Mouse (Mus musculus): Measurements from ENCODE around the gene Dut. TPM values are rescaled to one million over a fixed set of nuclear protein-coding genes. Genes with fewer than 3 reads are reported as not detected.
A peak's percentile ranks its signal among the peaks of the same experiment; 100 is the strongest.
"Not testable (repeated sequence)": the region's sequence is repeated elsewhere in the genome, so short reads cannot be mapped to it uniquely, and the experiment has no call there.

Dut gene
- polyA plus RNA-seq, 1 experiment from 2014 or later, result 121 TPM

DNA sequence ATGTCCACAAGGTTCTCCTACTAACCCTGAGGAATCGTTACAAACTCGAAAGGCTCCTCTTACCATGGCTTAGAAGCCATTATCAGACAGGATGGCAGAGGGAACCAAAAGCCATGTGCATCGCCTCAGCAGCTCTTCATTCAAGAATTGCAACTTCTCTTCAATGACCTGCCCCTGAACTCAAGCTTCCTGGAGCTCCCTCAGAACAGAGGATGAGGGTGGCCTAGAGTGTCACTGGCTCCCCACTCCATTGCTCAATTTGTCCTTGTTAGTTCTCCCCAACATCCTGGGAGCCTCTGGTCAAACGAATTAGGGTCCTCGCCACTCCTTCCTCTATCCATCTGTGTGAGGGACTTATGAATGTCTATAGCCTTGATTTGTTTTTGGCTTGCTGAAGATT, 29.7 kb downstream of the Dut start:
- H3K27ac ChIP-seq (replicated peaks in 1 of 2; ENCODE audit: control insufficient read depth in 1 of 2, insufficient read depth in 1 of 2, low read depth in 2 of 2, low read length in 2 of 2), result no peak overlapping the region
- peaks cover 0 to 4% of the 10 kb centered on the region in 2 experiments; a peak in 2 of 4 replicates for H3K4me1 ChIP-seq (ENCODE audit: control insufficient read depth in 2 of 2, insufficient read depth in 2 of 2, low read length in 2 of 2)
- no peak overlapping the region for H3K9ac ChIP-seq (ENCODE audit: low read length)
- H3K36me3 ChIP-seq (ENCODE audit: control insufficient read depth, insufficient read depth, low read length), result no peaks in the 10 kb centered on the region
- H3K4me2 ChIP-seq (ENCODE audit: low read length), result no peak overlapping the region
- peaks cover under 1% of the 10 kb centered on the region for H3K9me3 ChIP-seq (ENCODE audit: control insufficient read depth, low read length)
- 80% methylated on average over 5 of the region's 5 CpGs for WGBS
- H3K27me3 ChIP-seq (ENCODE audit: control insufficient read depth, insufficient read depth, low read length), result no peaks in the 10 kb centered on the region
- no peak for ATAC-seq (ENCODE audit: insufficient number of reproducible peaks, insufficient read depth, low FRiP score, low read depth)
- H3K4me3 ChIP-seq (ENCODE audit: control insufficient read depth in 1 of 2, insufficient read depth in 1 of 2, low read depth in 1 of 2, low read length in 2 of 2), result no peak overlapping the region

DNA sequence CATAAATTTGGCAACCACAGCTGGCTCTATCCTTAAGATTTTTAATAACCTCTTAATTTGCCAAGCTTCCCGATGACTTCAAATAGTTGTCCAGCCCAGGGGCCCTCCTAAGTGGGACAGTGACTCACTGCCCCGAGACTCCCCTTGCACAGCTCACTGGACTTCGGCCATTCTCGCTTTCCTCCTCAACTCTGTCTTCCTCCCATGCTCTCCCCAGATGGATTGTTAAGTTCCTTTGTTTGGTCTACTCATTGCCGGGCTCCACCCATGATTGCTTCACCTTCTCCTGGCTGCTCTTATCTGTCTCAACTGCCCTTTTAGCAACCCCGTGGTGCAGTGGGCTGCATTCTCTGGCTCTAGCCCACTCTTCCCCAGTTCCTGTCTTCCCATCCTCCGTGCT, 31.5 kb downstream of the Dut start:
- no peak for ATAC-seq (ENCODE audit: insufficient number of reproducible peaks, insufficient read depth, low FRiP score, low read depth)
- H3K4me2 ChIP-seq (ENCODE audit: low read length), result no peak overlapping the region
- WGBS, result 39% methylated on average over 7 of the region's 7 CpGs

DNA sequence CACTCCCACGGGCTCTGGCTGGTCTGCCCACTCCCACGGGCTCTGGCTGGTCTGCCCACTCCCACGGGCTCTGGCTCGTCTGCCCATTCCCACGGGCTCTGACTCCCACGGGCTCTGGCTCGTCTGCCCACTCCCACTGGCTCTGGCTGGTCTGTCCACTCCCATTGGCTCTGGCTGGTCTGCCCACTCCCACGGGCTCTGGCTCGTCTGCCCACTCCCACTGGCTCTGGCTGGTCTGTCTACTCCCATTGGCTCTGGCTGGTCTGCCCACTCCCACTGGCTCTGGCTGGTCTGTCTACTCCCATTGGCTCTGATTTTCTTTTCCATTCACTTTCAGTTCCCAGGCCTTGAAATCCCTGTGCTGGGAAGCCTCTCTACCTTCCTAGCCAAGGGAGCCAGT, 33.0 kb downstream of the Dut start:
- WGBS, result 76% methylated on average over 9 of the region's 9 CpGs
- not testable (repeated sequence) for H3K9ac ChIP-seq (ENCODE audit: low read length); ATAC-seq (ENCODE audit: insufficient number of reproducible peaks, insufficient read depth, low FRiP score, low read depth); H3K36me3 ChIP-seq (ENCODE audit: control insufficient read depth, insufficient read depth, low read length); H3K4me2 ChIP-seq (ENCODE audit: low read length); H3K9me3 ChIP-seq (ENCODE audit: control insufficient read depth, low read length); H3K4me3 ChIP-seq (ENCODE audit: control insufficient read depth in 1 of 2, insufficient read depth in 1 of 2, low read depth in 1 of 2, low read length in 2 of 2); H3K27me3 ChIP-seq (ENCODE audit: control insufficient read depth, insufficient read depth, low read length); H3K4me1 ChIP-seq (ENCODE audit: control insufficient read depth in 2 of 2, insufficient read depth in 2 of 2, low read length in 2 of 2); H3K27ac ChIP-seq (replicated peaks in 1 of 2; ENCODE audit: control insufficient read depth in 1 of 2, insufficient read depth in 1 of 2, low read depth in 2 of 2, low read length in 2 of 2)

More for the DNA sequence above, 31.5 kb downstream of the Dut start:
- Histone ChIP-seq H3K36me3 (ENCODE audit: control insufficient read depth, insufficient read depth, low read length) (no peaks in the 10 kb centered on the region), H3K4me3 (ENCODE audit: control insufficient read depth in 1 of 2, insufficient read depth in 1 of 2, low read depth in 1 of 2, low read length in 2 of 2) (no peak overlapping the region), H3K27ac (replicated peaks in 1 of 2; ENCODE audit: control insufficient read depth in 1 of 2, insufficient read depth in 1 of 2, low read depth in 2 of 2, low read length in 2 of 2) (no peak overlapping the region), H3K27me3 (ENCODE audit: control insufficient read depth, insufficient read depth, low read length) (no peaks in the 10 kb centered on the region), H3K4me1 (ENCODE audit: control insufficient read depth in 2 of 2, insufficient read depth in 2 of 2, low read length in 2 of 2) (peaks cover 0 to 4% of the 10 kb centered on the region in 2 experiments; a peak in 2 of 4 replicates), H3K9me3 (ENCODE audit: control insufficient read depth, low read length) (no peaks in the 10 kb centered on the region), H3K9ac (ENCODE audit: low read length) (no peak overlapping the region)

DNA sequence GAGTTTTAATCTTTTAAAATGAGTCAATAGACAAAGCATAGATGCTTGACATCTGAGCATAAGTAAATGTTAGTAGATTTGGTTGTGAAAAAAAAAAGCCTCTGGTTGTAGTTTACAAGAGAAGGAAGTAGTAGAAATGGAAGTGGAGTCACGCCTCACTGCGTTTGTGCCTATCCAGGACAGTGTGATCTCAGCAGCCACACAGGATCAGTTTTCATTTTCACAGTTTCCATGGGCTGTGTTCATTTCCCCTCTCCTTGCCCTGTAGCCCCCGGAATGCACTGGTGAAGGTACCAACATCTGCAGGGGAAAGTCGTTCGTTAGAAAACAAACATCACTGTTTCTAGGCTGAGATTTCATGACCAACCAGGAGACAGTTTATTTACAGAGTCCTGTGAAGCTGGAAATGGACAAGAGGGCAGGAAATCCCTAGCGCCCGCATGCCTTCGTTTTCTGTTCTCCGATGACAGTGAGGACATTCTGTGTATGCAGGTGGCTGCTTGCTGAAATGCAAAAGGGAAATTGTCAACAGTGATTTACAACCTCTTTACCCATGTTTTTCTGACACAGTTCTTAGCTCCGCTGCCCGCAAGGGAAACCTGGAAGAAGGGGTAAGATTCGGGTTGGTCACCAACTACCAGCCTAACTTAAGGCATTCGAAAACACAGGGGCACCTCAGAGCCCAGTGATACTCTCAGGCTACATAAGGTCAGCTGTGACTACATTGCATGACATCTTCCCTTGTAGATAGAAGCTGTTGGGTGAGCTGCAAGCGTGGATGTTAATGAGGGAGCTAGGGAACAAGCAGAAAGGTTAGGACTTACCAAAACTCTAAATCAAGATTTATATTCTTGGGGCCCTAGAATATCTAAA, 35.6 kb downstream of the Dut start:
- Histone ChIP-seq H3K4me2 (ENCODE audit: low read length) (0 out of 2 replicates have a peak overlapping the region, but pooled peaks have one; percentile 17), H3K4me3 (ENCODE audit: control insufficient read depth in 1 of 2, insufficient read depth in 1 of 2, low read depth in 1 of 2, low read length in 2 of 2) (no peak overlapping the region), H3K27ac (replicated peaks in 1 of 2; ENCODE audit: control insufficient read depth in 1 of 2, insufficient read depth in 1 of 2, low read depth in 2 of 2, low read length in 2 of 2) (no peak overlapping the region), H3K27me3 (ENCODE audit: control insufficient read depth, insufficient read depth, low read length) (no peaks in the 10 kb centered on the region), H3K36me3 (ENCODE audit: control insufficient read depth, insufficient read depth, low read length) (no peaks in the 10 kb centered on the region), H3K9ac (ENCODE audit: low read length) (no peak overlapping the region), H3K4me1 (ENCODE audit: control insufficient read depth in 2 of 2, insufficient read depth in 2 of 2, low read length in 2 of 2) (peaks cover 0 to 4% of the 10 kb centered on the region in 2 experiments; a peak in 2 of 4 replicates), H3K9me3 (ENCODE audit: control insufficient read depth, low read length) (no peaks in the 10 kb centered on the region)
- 63% methylated on average over 14 of the region's 14 CpGs for WGBS
- ATAC-seq (ENCODE audit: insufficient number of reproducible peaks, insufficient read depth, low FRiP score, low read depth), result no peak

DNA sequence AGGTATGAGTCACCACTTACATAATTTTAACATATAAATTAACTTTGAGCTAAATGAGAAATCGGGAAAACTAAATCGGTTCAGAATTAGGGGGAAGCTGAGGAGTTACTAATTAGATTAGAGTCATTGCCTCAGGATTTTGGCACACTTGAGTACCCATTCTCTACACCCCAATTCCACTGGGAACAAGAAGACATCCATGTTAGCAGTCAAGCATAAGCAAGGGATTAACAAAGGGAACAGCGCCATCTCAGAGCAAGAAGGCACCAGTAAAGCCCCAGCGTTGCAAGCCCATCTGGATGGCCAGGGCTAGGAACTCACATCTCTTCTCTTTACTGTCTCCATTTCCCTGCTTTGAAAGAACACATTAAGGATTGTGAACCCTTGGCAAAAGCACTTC, 38.8 kb downstream of the Dut start:
- no peaks in the 10 kb centered on the region for H3K36me3 ChIP-seq (ENCODE audit: control insufficient read depth, insufficient read depth, low read length)
- H3K27me3 ChIP-seq (ENCODE audit: control insufficient read depth, insufficient read depth, low read length), result no peaks in the 10 kb centered on the region
- no peaks in the 10 kb centered on the region for H3K4me1 ChIP-seq (ENCODE audit: control insufficient read depth in 2 of 2, insufficient read depth in 2 of 2, low read length in 2 of 2)
- no peak overlapping the region for H3K9ac ChIP-seq (ENCODE audit: low read length)
- ATAC-seq (ENCODE audit: insufficient number of reproducible peaks, insufficient read depth, low FRiP score, low read depth), result no peak
- no peak overlapping the region for H3K4me3 ChIP-seq (ENCODE audit: control insufficient read depth in 1 of 2, insufficient read depth in 1 of 2, low read depth in 1 of 2, low read length in 2 of 2)
- H3K4me2 ChIP-seq (ENCODE audit: low read length), result no peak overlapping the region
- no peaks in the 10 kb centered on the region for H3K9me3 ChIP-seq (ENCODE audit: control insufficient read depth, low read length)
- H3K27ac ChIP-seq (replicated peaks in 1 of 2; ENCODE audit: control insufficient read depth in 1 of 2, insufficient read depth in 1 of 2, low read depth in 2 of 2, low read length in 2 of 2), result no peak overlapping the region
- 91% methylated on average over 4 of the region's 4 CpGs for WGBS

DNA sequence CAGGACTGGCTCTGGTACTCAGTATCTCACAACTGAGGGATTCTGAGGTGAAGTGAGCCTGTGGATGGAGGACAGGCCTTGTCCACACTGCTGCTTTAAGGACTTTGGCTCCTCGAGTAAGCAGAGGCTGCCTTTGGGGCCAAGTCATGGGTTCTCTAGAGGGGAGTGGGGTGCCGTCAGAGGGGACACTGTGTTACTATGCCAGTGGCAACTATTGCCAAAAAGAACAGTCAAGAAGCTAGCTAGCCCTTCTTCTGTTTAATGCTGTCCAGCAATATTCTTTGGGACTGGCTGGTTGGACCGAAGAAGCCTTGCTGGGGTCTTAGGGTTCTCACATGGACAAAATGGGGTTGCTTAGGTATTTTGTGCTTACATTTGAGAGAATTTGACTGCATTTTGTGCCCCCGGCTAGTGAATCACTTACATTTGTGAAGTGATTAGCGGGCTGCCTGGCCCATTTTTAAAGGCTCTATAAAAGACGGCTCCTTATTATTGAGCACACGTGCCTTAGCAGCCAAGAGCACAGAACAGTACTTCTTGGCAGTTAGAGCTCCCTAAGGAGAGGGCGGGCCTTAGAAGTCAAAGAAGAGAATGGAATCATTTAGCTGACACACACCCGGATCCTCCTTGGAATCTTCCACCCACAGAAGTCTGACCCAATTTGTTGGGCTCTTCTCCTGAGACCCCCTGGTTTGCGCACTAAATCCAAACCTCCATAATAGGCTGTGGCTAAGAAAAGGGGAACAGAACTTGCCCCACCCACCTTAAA, 43.4 kb downstream of the Dut start:
- peaks cover 0 to 4% of the 10 kb centered on the region in 2 experiments; a peak in 1 of 4 replicates for H3K4me1 ChIP-seq (ENCODE audit: control insufficient read depth in 2 of 2, insufficient read depth in 2 of 2, low read length in 2 of 2)
- 82% methylated on average over 10 of the region's 10 CpGs for WGBS
- H3K36me3 ChIP-seq (ENCODE audit: control insufficient read depth, insufficient read depth, low read length), result no peaks in the 10 kb centered on the region
- no peak for ATAC-seq (ENCODE audit: insufficient number of reproducible peaks, insufficient read depth, low FRiP score, low read depth)
- H3K27ac ChIP-seq (replicated peaks in 1 of 2; ENCODE audit: control insufficient read depth in 1 of 2, insufficient read depth in 1 of 2, low read depth in 2 of 2, low read length in 2 of 2), result no peak overlapping the region
- H3K4me3 ChIP-seq (ENCODE audit: control insufficient read depth in 1 of 2, insufficient read depth in 1 of 2, low read depth in 1 of 2, low read length in 2 of 2), result no peak overlapping the region
- H3K27me3 ChIP-seq (ENCODE audit: control insufficient read depth, insufficient read depth, low read length), result no peaks in the 10 kb centered on the region
- H3K9me3 ChIP-seq (ENCODE audit: control insufficient read depth, low read length), result no peaks in the 10 kb centered on the region
- H3K9ac ChIP-seq (ENCODE audit: low read length), result no peak overlapping the region
- H3K4me2 ChIP-seq (ENCODE audit: low read length), result no peak overlapping the region

DNA sequence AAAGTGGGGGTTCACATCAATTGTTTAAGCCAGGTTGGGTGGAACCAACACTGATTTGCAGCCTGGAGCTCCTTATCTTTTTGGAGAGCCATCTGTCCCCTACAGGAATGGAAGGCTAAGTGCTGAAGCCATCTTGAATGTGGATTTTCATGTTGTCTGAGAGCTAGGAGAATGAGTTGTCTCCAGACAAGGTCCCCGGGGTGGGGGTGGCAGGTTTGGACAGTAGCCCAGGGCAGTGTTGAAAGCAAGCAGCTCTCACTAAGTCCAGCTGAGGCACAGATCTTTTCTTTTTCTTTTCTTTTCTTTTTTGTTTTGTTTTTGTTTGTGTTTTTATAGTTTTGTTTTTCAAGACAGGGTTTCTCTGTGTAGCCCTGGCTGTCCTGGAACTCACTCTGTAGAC, 44.1 kb downstream of the Dut start:
- peaks cover 0 to 4% of the 10 kb centered on the region in 2 experiments; a peak in 1 of 4 replicates for H3K4me1 ChIP-seq (ENCODE audit: control insufficient read depth in 2 of 2, insufficient read depth in 2 of 2, low read length in 2 of 2)

More for the DNA sequence above, 44.1 kb downstream of the Dut start:
- WGBS, result 37% methylated on average over 1 of the region's 1 CpGs
- no peak overlapping the region for H3K27ac ChIP-seq (replicated peaks in 1 of 2; ENCODE audit: control insufficient read depth in 1 of 2, insufficient read depth in 1 of 2, low read depth in 2 of 2, low read length in 2 of 2)
- H3K4me2 ChIP-seq (ENCODE audit: low read length), result no peak overlapping the region
- no peak overlapping the region for H3K4me3 ChIP-seq (ENCODE audit: control insufficient read depth in 1 of 2, insufficient read depth in 1 of 2, low read depth in 1 of 2, low read length in 2 of 2)
- no peaks in the 10 kb centered on the region for H3K27me3 ChIP-seq (ENCODE audit: control insufficient read depth, insufficient read depth, low read length)
- ATAC-seq (ENCODE audit: insufficient number of reproducible peaks, insufficient read depth, low FRiP score, low read depth), result no peak
- no peak overlapping the region for H3K9ac ChIP-seq (ENCODE audit: low read length)
- no peaks in the 10 kb centered on the region for H3K36me3 ChIP-seq (ENCODE audit: control insufficient read depth, insufficient read depth, low read length)
- no peaks in the 10 kb centered on the region for H3K9me3 ChIP-seq (ENCODE audit: control insufficient read depth, low read length)
